Mouse (Mus musculus) left cerebral cortex, adult 8-10 months (tissue): ENCODE results near the gene Rab19. TPM values are rescaled to one million over a fixed set of nuclear protein-coding genes. Genes with fewer than 3 reads are reported as not detected.
"Not testable (repeated sequence)": the region's sequence is repeated elsewhere in the genome, so short reads cannot be mapped to it uniquely, and the experiment has no call there.

Source experiments
- DNase-seq, 2 experiments: peaks; one replicate each; pipeline ENCODE4 v3.0.0; 2022; ENCODE audit warnings: low spot score in 2 of 2
- total RNA-seq, 4 experiments: library from RNA; stranded (reverse); gene quantifications; 2 replicates each; pipeline ENCODE4 v1.2.4; 2022

Gene Rab19
- total RNA-seq, 4 experiments from 2014 or later, result 0.24 to 0.34 (median 0.33) TPM; not detected in 1

DNA sequence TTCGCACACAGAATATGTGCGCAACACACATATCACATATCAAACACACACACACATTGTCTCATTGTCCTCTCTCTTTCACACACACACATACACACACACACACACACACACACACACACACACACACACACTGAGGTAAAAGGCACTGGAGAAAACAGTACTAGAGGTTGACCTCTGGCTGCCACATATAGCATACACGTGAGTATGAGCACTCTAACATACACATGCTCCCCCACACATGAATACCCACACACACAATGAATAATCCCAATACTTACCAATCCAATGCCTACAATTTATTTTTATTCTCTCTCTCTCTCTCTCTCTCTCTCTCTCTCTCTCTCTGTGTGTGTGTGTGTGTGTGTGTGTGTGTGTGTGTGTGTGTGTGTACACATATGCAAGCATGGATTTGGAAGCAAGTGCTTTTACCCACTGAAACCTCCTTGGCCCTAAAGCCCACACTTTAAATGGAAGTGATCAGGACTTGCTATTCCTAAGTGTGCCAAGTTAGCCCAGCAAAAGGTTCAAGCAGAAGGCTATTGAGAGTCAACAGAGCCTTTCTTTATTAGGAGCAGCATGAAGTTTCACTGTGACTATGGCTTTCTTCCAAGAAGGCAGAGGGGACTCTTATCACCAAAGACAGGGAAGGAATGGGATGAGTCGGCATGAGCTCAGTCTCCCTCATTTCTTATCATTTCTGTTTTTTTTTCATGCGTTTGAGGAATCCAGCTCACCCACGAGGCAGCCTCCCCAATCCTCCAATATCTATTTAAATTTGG, 48.2 kb downstream of the Rab19 start:
- DNase-seq, result no peak

DNA sequence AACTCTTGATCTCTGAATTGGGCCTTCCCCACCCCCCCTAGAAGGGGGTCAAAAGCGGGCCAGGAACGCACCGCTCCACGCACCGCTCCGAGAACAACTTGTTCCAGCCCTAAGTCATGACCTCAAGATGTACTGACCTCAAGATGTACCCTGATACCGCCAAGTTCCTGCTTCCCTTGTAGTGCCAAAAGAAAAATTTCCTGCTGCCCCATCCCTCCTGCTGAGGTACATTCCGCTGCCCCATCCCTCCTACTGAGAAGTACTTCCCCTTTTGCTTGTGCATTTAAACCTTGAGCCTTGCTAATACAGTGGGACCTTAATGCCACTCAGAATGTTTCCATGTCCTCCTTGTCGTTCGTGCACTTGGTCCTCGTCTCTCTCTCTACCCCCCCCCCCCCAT, 49.7 kb downstream of the Rab19 start:
- no peak for DNase-seq

DNA sequence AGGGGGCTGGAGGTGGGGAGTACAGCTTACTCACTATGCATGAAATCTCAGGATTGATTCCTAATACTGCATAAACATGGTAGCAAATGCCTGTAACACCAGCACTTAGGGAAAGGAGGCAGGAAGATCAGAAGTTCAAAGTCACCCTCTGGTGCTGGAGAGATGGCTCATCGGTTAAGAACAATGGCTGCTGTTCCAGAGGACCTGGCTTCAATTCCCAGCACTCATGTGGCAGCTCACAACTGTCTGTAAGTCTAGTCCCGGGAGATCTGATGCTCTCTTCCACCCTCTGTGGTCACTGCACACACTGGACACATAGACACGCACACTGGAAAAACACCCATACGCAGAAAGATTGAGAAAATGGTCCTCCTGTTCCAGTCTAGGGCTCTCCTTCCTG, 52.2 kb downstream of the Rab19 start:
- DNase-seq, result no peak

DNA sequence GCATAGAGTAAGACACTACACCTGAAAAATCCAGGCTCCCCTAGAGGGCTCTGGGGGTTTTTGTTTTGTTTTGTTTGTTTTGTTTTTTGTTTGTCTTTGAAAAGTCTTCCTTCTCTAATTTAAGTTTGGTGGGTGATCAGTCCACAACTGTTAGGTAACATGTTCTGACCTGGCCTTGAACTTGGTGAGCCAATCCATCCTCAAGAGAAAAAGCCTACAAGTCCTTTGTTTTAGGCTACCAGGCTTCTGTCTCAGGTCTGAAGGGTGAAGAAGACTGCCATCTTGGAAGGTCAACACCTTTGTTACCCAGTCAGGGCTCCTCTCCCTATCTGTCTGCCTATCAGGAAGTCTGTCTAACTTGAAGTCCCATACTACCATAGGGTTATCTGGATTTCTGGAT, 52.7 kb downstream of the Rab19 start:
- no peak for DNase-seq

DNA sequence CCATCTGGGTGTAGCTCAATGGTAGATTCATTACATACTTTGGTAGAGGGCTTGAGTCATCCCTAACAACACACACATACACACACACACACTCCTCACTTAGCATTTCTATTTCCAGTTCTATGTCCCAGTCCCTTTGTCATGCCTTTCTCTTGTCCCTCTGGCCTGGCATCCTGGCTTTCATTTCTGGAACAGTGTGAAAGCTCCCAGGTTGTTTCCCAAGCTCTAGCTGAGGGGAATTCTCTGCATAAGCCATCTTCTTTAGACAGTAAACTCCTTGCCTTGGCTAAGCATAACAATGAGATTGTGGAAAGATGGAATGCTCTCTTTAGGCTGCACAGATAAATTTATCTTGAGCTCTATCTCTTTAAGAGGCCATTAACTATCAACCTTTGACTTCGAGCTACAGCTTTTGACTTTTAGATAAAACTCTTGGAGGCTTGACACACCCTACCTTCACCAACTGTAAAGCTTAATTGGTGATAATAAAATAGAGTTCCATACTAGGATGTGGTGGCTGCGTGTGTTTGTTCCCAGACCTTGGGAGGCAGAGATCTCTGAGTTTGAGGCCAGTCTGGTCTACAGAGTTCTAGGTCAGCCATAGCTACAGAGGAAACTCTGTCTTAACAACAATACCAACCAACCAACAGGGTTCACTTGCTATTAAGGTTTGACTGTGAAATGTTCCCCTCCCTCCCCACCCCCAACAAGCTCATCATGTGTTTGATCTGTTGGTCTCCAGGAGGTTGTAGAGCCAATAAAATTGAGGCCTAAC, 53.3 kb downstream of the Rab19 start:
- DNase-seq, result no peak

DNA sequence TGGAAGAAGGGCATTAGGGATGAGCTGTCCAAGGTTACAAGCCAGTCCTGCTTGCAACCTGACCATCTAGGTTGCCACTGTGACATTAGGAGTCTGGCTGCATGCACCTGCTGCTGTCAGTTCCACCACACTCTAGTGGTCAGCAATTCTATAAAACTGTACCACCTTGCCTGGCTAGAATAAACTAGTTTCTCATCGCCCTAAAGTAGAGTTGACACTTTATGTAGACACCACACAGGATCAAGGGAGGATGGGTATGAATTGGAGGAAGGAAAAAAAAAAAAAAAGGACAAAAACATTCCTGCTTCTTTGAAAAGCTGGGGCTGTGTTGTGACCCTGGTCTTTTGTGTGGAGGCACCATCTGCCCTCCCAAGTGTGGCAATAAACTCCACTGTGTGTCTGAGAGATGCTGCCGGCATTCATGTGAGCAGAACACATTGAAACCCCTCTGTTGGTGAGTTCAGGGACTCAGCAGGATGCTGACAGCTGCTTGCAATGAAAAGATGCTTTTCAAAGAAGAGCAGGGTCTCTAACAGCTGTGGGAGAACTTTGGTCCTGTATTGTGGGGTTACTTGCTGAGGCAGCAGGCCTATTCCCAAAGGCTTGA, 54.0 kb downstream of the Rab19 start:
- no peak for DNase-seq

DNA sequence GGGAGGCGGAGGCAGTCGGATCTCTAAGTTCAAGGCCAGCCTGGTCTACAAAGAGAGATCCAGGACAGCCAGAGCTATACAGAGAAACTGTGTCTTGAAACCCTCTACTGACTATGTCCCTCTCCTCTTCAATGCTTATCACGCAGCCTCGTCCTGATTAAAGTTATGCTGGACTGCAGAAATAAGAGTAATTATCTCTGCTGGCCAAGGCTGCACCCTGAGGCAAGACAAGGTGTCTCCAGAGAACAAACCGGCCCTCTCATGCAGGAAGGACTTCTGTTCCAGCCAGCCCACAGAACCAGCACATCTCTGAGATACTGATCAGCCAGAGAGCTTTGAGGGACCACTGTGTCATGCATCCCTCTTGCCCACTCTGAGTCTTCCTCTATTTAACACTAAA, 54.9 kb downstream of the Rab19 start:
- no peak for DNase-seq

DNA sequence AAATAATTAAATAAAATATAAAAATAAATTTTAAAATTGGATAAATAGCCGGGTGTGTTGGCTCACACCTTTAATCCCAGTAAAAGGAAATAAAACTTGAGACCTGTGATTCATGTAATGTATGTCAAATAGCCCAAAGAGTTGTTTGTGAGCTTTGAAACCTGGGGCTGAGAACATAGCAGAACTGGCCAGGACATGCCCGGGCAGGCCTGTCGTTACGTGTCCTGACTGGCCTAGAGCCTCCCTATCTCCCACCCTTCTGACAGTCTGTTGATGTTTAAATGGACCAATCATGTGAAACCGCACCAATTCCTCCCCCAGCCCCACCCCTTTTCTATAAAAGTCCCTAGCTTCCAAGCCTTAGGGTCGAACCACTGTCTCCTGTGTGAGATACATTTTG, 56.5 kb downstream of the Rab19 start:
- DNase-seq, result not testable (repeated sequence)

Other genes with a start within 250 kb of the Rab19 start
- gene Kdm7a, start 174.4 kb upstream of the Rab19 start, total RNA-seq, result 10 to 100 TPM; 28.1 to 37.5 (median 29.3) TPM
- gene Slc37a3, start 3.5 kb upstream of the Rab19 start, total RNA-seq, result 10 to 100 TPM; 56.9 to 64.9 (median 58.8) TPM
- gene Mkrn1, start 39.3 kb downstream of the Rab19 start, total RNA-seq, result 100 to 1,000 TPM; 124 to 132 (median 125) TPM
- 10 to 100 TPM; 22.0 to 27.0 (median 23.4) TPM for gene Dennd2a, start 176.7 kb downstream of the Rab19 start, total RNA-seq
- 10 to 100 TPM; 24.4 to 35.5 (median 31.8) TPM for gene Adck2, start 192.7 kb downstream of the Rab19 start, total RNA-seq
- 1 to 10 TPM in 1 of 4 experiments, not detected in 3; 1.1 TPM for gene Gm42420, start 204.6 kb downstream of the Rab19 start, total RNA-seq
- 100 to 1,000 TPM; 148 to 171 (median 155) TPM for gene Ndufb2, start 211.4 kb downstream of the Rab19 start, total RNA-seq